Mouse (Mus musculus): ENCODE data around the gene Klf16.

Gene Klf16

DNA sequence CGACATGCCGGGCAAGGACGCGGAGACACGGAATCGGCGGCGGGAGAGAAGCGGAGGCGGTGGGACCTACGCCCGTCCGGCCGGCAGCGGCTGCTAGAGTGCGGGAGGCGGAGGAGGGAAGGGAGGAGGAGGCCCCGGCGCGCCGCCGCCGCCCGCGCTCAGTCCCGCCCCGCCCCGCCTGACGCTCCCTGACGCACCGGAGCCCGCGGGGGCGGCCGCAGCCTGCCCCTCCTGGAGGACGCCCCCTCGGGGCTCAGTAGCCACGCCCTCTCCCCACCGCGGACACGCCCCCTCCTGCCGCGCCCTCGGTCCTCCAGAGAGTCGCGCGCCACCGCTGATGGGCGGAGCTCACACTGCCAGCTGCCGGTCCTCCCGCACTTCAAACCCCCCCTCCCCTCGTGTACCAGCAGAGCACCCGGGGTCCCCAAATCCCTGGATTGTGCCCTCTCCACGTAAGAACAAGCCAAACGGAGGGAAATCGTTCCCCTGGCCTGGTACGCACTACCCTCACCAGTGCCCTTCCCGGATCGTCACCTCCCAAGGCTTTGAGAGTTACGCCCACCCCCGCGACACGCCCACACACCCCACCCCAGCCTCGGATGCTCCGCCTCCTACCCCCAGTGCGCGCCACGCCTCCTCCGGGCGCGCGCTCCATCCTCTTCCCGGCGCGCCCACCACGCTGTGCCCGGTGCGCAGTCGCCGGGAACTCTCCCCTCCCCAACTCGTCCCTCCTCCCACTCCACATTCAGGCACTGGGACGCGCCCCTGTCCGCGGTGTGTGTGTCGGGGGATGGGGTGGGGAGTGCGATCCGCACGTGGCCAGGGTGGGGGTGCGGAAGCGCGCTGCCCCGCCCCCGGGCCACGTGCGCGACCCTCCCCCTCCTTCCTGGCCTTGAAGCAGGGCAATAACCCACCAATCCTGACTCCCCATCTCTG, at the start of gene Klf16:
Gene Klf16 (minus strand): TSS at position 127 of the 936 bp plus-strand sequence.
- DNase-seq (ENCODE audit: low spot score in 2 of 2) = peak; percentile 92 to 94

DNA sequence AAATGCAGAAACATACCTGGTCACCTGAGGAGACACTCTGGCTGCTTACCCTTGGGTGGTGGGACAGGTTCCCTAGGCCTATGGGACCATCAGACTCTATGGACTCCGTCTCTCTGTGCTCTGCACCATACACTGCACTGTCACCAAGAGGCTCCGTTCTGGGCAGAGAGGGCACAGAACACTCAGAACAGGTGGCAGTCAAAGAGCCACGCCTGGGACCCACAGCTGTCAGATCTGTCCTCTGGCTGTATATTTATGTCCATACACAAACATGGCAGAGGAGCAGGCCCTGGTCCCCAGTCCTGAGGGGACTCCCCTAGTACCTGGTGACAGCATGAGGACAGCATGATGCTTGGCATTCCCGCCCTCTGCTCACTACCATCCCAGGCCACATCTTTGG, 48.6 kb upstream of the Klf16 start:
- no peak for DNase-seq (ENCODE audit: low spot score in 2 of 2)

DNA sequence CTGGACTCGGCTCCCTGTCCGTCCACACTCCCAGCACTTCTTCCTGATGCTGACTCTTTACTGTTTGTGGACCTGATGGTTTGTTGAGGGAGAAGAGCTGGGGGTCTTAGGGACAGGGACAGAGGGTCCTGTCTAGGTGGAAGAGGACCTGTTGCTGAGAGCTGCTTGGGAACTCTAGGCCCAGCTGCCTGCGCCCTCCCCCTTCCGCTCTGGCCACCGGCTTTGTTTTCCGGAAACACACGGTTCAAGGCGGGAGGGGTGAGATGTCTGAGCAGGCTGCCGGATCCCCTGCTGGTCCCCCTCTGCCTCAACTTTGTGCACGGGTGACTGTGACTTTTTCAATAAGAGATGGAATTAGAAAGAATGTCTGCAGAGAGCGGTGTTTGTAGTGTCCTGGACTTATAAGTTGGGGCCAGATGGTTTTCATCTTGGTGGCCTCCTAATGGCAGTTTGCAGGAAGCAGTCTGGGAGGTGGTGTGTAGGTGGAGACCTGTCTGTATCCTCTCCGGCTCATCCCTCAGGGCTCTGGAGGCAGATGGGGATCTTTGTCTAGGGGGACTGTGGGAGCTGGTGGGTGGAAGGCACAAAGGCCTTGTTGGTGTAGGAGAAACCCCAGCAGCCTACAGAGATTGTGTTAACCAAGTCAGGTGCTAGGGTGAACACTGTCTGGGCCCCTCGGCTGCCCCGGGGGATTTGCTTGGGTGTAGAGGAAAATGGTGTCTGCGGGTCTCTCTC, 46.5 kb upstream of the Klf16 start:
- DNase-seq (ENCODE audit: low spot score in 2 of 2) = peak in 1 of 2 experiments; percentile 42

DNA sequence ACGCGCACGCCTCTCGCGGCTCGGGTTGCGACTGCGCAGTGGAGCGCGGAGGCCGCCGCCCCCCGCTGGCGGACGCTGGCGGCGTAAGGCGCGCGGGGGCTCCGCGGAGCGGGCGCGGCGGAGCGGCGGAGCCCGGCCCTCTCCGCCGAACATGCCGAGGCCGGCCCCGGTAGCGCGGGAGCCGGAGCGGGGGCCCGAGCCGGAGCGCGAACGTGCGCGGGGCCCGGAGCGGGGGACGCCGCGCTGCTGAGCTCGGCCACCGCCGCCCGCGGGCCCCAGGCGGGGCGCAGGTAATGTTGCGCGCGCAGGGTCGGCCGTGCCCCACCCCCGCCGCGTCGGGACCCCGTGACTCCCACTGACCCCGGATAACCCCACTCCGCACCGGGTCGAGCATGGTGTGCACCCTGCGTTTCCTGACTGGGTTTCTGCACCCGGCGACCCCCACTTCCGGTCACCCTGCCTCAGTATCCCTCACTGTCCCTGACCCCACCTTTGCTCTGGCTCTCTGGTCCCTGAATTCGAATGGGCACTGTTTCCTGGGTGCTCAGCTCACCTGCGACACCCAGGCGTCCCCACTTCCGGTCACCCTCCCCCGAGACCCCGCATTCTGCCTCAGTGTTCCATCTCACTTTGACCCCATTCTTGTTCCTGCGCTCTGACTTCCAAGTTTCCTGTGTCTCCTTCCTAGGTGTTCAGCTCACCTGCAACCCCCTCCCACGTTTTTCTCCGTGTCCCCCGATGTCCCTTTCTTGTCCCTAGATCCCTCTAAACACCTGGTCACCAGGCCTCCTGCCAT, 45.7 kb upstream of the Klf16 start, which contains the start of gene Csnk1g2:
Gene Csnk1g2 (plus strand): TSS at position 178 of the 796 bp plus-strand sequence.
- DNase-seq (ENCODE audit: low spot score in 2 of 2) = peak; percentile 43 to 44

DNA sequence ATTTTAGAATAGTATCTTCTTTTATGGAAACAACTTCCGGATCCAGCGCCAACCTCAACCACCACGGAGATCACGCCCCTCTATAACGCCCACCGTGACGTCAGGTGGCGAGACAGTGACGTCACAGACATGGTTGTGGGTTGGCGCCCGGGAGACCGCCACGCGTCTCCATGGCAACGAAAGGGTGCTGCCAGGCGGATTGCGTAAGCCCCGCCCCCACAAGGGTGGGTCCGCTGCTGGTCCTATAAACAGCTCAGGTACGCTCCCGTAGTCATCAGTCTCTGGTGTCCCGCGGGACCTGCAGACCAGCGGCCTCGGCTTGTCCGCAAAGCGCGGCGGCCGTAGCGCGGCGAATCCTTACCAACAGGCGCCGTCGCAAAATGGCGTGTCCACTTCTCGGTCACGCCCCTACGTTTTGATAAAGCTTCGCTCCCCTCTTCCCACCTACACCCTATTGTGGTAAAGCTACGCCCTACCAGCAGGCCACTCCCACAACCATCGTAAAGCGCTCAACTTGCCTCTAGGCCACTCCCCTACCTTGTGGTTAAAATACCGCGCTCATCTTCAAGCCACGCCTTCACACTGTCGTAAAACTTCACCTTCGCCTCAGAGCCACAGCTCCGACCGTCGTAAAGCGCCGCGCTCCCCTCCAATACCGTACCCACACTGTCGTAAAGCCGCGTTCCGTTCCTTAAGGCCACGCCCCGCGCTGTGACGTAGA, 45.0 kb upstream of the Klf16 start:
- DNase-seq (ENCODE audit: low spot score in 2 of 2) = peak; percentile 99

DNA sequence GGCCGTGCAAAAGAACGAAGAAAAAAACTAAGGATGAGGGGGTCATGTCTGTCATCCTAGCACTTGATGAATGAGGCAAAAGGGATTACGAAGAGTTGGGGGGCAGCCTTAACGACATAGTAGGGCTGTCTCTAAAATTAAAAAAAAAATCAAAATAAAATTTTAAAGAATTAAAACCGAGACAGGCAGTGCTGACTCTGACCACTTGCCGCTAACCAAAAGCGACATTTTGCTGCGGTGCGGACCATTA, 44.5 kb upstream of the Klf16 start:
- DNase-seq (ENCODE audit: low spot score in 2 of 2) = no peak

DNA sequence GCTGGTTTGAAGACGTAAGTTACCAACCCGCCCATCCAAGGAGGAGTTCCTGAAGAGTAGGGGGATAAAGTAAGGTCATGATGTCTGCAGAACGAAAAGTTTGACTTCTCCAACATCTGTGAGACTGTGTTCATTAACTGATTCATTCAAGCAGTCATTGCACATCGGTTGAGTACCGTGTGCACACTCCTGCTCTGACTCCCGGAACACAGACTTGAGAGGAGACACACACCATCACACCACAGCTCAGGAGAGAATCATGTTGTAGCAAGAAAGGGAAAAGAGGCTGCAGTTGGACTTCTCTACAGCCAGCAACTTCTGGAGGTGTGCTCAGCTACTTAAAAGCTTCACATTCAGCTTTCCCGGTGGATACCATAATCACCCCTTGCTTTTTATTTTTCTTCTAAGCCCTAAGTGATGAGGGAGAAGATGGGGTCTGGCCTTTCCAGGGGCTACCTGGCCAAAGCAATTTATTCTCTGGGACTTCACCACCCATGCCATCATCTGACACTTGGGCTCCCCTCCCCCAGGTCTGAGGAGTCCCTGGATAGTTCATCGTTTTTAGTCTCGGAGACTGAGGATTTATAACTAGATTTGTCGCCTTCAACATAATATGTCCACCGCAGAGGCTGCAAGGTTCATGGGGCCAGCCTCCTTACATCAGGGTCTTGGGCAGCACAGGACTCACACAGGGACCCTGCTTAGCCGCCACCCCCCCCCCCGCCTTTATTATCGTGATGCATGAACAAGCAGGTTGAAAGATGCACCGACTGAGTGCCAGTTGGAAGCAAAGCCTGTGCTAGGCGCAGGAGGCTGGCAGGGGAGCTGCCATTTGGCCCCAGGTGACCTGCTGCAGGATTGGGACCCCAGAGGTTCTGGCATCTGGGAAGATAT, 43.9 kb upstream of the Klf16 start:
- DNase-seq (ENCODE audit: low spot score in 2 of 2) = no peak

DNA sequence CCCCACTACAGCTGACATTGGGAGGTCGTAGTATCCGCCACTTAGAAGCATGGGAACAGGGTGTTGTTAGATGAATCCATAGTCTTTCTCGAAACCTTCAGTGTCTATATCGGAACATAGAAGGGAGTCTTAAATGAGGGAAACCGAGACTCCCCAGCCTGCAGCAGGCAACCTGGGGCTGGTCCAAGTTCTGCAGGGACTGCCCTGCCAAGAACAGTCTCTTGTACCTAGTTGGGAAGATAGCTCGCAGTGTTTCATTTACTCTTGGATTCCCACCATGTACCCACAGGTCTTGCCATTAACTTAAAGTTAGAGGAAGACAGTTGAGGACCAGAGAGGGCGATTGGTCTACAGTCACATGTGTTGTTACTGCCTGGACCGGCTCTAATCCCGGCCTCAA, 43.2 kb upstream of the Klf16 start:
- no peak for DNase-seq (ENCODE audit: low spot score in 2 of 2)

DNA sequence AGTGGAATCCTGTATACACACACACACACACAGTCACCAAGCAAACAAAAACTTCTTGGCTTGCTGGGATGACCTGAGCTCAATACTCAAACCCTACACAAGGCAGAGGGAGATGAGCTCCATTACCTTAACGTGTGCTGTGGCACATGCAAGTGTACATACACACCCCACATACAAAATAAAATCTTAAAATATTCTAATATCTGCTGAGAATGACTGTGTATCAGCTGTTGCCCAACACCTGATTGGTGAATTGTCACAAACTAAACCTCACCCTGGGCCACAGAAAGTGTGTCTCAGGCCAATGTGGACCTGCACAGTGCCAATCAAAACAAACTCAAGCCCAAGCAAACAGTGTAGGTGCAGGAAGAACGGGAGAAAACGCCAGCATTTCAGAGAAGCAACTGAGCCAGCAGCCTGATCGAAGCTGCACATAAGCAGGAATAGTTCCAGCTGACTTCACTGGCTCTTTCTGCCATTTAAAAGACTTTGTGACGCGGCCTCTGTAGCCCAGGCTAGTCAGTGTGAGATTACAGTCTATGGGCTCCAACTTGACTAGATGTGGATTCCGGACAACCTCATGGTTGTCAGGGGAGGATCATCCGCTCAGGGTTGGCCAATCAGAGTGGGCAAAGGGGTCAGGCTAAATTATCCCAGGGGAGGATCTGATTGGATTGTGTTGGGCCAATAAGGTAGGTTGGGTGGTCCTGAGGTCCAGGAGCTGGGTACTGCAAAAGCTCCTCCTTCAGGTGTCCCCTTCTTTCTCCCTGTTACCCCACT, 42.5 kb upstream of the Klf16 start:
- DNase-seq (ENCODE audit: low spot score in 2 of 2) = no peak

DNA sequence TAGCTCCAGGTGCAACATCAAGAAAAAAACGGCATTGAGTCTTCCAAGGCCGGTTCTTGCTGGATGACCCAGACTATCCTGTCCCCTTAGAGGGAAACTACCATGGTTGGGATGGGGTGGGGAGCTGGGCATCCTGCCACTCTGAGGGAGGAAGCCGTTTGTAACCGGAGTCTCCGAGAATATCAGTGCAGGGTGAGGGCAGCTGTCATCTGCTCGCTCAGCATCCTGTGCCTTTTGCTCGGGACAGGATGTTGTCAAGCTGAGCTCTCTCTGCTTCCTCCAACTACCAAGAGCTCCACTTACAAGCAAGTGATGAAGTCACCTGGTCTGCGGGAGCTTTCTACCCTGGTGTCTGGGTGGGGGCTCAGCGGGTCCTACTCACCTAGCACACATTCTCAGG, 41.1 kb upstream of the Klf16 start:
- no peak for DNase-seq (ENCODE audit: low spot score in 2 of 2)

DNA sequence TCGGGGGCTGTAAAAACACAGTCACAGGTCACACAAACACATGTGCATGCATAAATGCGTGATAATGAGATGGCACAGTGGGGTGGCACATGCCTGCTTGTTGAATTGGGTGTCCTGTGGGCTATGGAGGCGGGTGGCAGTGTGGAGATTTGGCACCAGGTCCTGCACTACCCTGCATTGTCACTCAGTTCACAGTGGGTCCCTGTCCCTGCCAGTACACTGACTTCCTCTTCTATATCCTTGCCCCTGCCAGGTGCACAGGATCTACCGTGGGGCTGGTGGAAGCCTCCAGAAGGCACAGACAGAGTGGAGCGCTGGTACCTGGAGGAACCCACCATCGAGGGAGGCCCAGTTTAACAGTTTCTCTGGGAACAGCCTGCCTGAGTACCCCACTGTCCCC, 37.2 kb upstream of the Klf16 start:
- no peak for DNase-seq (ENCODE audit: low spot score in 2 of 2)

DNA sequence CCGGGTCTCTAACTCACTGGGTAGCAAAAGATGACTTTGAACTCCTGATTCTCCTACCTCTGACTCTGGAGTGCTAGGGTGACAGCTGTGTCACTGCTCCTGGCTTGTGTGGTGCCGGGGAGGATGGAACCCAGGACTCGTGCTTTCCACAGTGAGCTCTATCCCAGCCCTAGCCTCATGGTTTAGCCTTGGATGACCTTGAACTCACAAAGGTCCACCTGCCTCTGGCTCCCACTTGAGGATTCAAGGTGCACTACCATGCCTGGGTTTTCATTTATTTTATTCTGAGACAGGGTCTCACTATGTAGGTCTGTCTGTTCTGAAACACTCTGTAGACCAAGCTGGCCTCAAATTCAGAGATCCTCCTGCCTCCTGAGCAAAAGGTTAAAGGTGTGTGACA, 36.7 kb upstream of the Klf16 start:
- no peak for DNase-seq (ENCODE audit: low spot score in 2 of 2)

DNA sequence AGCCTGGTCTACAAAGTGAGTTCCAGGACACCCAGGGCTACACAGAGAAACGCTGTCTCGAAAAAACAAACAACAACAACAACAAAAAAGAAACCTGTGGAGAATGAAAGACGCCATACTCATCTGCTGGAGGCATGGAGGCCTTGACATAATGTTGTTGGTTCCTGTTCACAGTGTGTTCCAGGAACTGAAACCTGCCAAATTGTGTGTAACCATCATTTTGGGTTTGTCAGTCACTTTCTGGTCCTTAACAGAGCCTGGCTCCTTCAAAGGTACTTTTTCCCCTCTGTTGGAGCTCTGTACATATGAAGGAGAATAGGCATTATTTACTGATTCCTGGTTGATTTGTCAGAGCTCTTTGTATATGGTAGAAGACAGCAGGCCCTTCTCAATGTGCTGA, 34.8 kb upstream of the Klf16 start:
- DNase-seq (ENCODE audit: low spot score in 2 of 2) = no peak

DNA sequence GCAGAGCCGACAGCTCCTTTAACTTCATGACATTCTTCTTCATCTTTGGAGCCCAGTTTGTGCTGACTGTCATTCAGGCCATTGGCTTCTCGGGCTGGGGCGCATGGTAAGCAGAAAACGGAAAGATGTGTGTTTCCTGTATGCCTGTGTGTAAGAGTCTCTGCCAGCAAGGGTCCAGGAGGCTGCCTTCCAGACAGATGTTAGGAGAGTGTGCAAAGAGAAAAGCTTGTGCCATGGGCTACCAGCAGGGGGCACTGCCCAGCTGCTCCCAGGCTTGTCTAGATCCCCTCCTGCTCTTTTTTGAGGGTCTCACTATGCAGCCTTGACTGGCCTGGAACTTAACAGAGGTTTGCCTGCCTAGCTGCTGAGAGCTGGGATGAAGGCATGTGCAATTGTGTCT, 33.9 kb upstream of the Klf16 start:
- no peak for DNase-seq (ENCODE audit: low spot score in 2 of 2)

DNA sequence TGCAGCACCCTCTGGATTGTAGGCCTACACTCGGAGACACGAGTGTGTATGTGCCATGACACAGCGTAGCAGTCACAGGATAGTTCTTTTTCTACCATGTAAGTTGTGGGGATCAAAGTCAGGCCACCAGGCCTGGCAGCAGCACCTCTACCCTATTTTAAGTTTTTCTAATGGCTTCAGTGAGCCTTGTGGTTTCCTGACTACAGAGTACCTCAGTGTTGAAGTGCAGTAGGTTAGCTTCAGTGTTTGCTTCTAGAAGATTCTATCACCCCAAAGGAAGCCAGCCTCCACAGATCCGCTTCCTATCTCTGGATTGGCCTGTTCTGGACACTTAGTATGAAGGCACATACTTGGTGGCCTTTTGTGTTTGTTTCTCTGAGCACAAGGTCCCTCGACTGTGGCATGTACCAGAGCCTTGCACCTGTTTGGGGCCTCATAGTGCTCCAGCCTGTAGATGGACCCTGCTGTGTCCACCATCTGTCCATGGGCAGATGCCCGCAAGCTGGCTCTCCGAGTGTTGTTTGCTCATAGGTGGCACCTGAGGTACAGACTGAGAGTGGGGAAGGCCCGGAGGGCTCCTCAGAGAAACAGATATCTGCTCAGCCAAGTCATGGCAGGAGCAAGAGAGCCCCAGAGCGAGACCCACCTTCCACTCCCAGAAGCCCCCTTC, 33.1 kb upstream of the Klf16 start:
- DNase-seq (ENCODE audit: low spot score in 2 of 2) = no peak

DNA sequence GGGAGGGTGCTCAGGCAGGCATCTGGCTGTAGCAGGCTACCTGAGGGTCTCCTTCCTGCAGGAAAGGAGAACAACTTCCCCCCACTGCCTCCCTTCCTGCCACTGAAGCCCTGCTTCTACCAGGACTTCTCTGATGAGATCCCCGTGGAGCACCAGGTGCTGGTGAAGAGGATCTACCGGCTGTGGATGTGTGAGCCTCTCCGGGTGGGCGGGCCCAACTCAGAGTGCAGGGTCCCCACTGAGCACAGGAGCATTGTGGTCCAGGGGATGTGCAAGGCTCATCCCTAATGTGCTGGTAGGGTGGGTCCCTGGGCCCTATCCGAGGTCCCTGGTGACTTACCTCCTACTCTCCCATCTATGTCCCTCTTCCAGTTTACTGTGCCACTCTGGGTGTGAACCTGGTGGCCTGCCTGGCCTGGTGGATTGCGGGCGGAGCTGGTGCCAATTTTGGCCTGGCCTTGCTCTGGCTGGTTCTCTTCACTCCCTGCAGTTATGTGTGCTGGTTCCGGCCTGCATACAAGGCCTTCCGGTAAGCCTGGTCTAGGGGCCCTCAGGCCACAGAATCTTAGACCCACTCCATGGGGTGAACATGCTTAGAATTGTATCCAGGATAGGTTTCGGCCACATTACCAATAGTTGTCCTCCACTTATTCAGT, 32.3 kb upstream of the Klf16 start:
- DNase-seq (ENCODE audit: low spot score in 2 of 2) = no peak

DNA sequence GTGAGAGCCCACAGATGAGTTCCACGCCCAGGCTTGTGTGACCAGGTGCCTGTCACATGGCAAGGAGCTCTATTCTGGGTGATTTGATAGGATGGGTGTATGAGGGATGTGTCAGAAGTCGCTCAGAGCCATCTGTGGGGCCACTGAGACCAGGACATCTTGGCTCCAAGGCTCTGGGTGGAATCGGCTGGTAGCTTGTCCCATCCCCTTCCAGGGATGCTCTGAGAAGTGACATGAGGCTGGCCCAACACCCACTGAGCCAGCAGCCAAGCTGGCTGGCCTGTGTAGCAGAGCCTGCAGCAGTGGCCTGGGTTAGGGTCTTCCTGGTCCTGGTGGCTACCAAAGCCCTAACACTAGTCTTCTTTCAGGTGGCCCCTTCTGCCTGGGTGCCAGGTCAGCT, 31.3 kb upstream of the Klf16 start:
- no peak for DNase-seq (ENCODE audit: low spot score in 2 of 2)

DNA sequence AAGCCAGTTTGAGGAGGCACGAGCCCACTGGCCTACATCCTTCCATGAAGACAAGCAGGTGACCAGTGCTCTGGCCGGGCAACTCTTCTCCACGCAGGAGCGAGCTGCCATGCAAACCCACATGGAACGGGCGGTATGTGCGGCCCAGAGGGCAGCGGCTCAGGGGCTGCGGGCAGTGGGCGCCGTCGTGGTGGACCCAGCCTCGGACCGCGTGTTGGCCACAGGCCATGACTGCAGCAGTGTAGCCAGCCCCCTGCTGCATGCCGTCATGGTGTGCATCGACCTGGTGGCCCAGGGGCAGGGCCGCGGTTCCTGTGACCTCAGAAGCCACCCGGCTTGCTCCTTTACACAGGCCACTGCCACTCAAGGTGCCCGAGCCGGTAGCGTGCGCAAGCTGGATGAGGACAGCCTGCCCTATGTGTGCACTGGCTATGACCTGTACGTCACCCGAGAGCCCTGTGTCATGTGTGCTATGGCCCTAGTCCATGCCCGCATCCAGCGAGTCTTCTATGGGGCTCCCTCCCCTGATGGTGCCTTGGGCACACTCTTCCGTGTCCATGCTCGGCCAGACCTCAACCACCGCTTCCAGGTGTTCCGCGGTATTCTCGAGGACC, 29.7 kb upstream of the Klf16 start:
- DNase-seq (ENCODE audit: low spot score in 2 of 2) = no peak

Data from right cerebral cortex, postnatal 36 days (tissue).